Mouse (Mus musculus): ENCODE results near the gene Fam71a.

DNA sequence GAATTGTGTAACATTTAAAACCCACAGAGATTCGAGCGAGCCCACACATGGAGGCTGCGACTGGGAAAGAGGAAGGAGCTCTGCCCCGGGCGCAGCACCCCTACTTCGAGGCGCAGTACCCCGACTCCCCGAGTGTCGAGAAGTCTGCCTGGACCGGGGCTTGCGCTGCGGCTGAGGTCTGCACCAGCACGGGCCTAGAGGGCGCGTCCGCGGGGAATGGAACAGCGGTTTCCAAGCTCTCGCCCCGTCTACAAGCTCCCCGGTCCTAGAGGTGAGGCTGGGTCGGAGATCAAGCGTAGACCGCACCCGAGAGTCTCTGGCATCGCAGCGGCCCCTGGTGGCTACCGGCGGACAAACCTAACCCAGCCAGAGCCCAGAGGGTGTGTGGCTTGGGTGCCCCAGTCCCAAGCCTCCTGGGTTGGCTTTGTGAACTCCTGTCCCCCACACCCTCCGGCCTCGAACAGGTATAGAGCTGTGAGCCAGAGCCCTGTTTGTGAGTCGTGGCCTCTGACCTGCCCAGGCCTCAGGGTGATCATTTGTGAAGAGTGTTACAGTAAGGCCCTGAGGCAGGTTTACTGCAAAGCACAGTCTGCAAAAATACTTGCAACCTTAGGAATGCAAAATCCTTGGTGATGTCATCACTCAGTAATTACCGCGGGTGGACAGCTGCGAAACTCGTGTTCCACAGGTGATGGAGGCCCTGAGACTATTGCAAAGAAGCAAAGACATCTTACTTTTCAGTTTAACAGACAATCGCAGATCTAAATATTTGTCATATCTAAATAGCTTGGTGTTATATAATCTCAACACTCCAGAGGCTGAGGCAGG lies 38.6 kb downstream of the Fam71a start:
- TF ChIP-seq CTCF (IDR thresholded peaks at IDR 0.05; ENCODE audit: low read depth) = peak; percentile 88
- TF ChIP-seq EP300 (IDR thresholded peaks at IDR 0.05; ENCODE audit: low read depth) = no peak
